Mouse (Mus musculus) stomach, embryonic 14.5 days (tissue): ENCODE data around the gene Zeb2. TPM values are rescaled to one million over a fixed set of nuclear protein-coding genes. Genes with fewer than 3 reads are reported as not detected.
A peak's percentile ranks its signal among the peaks of the same experiment; 100 is the strongest.

Experiments
- ATAC-seq: fragments of 200-750 bp; cut with Nextera tagmentation; 2 replicates; pipeline ENCODE4 v1.8.0; 2017; ENCODE audit warnings: low read depth, moderate TSS enrichment; ENCODE audit not compliant: insufficient number of reproducible peaks, insufficient read depth, low FRiP score
- H3K27ac ChIP-seq: fragments of 300-500 bp; sonication (generic); 2 replicates; pipeline ENCODE4 v1.5.1; 2014; ENCODE audit warnings: mild to moderate bottlenecking, low read length, moderate library complexity, mixed read lengths
- H3K27me3 ChIP-seq: fragments of 300-500 bp; sonication (generic); 2 replicates; pipeline ENCODE4 v1.6.1; 2014; ENCODE audit warnings: low read length, control low read depth, mixed read lengths; ENCODE audit not compliant: control insufficient read depth, insufficient read depth
- H3K36me3 ChIP-seq: fragments of 300-500 bp; sonication (generic); 2 replicates; pipeline ENCODE4 v1.6.1; 2014; ENCODE audit warnings: mild to moderate bottlenecking, control low read depth, low read length, moderate library complexity, mixed read lengths; ENCODE audit not compliant: control insufficient read depth, insufficient read depth
- H3K4me1 ChIP-seq: fragments of 300-500 bp; sonication (generic); 2 replicates; pipeline ENCODE4 v1.6.1; 2014; ENCODE audit warnings: low read length, control low read depth, mixed read lengths; ENCODE audit not compliant: control insufficient read depth, insufficient read depth
- H3K4me2 ChIP-seq: fragments of 300-500 bp; sonication (generic); replicated peaks from 2 replicates; pipeline ENCODE4 v1.6.1; 2014; ENCODE audit warnings: low read depth, low read length, control low read depth
- H3K4me3 ChIP-seq: fragments of 300-500 bp; sonication (generic); 2 replicates; pipeline ENCODE4 v1.5.1; 2014; ENCODE audit warnings: low read depth, low read length, control low read depth
- H3K9ac ChIP-seq: fragments of 300-500 bp; sonication (generic); replicated peaks from 2 replicates; pipeline ENCODE4 v1.6.1; 2014; ENCODE audit warnings: low read depth, mild to moderate bottlenecking, control low read depth, low read length, moderate library complexity, mixed read lengths
- H3K9me3 ChIP-seq: fragments of 300-500 bp; sonication (generic); 2 replicates; pipeline ENCODE4 v1.6.1; 2016; ENCODE audit warnings: low read depth, low read length, control low read depth; ENCODE audit not compliant: control insufficient read depth
- WGBS: fragments of 180-500 bp; shearing (Covaris S2); extraction: QIAGEN DNeasy Blood & Tissue Kit; methylation state at CpG from one replicate; pipeline ENCODE4 v1.1.7; 2014; 5-methylcytosine and 5-hydroxymethylcytosine counted together
- polyA plus RNA-seq: library from polyadenylated mRNA; unstranded; fragments of >200 nt; fragmentation: Nextera tagmentation; extraction: Ambion mirVana; gene quantifications from 2 replicates; pipeline ENCODE4 v1.2.1, GENCODE M21; 2014

Zeb2 gene
- polyA plus RNA-seq, 1 experiment from 2014 or later = 73.2 TPM

- Histone ChIP-seq H3K4me2 (peak overlapping the region; percentile 73), H3K9ac (peak overlapping the region; percentile 94), H3K27ac (peak overlapping the region; percentile 96), H3K4me1 (peaks cover 3% of the 10 kb centered on the region; the same call in 1 of the 2 replicates), H3K9me3 (no peaks in the 10 kb centered on the region), H3K4me3 (peak overlapping the region; percentile 77), H3K27me3 (no peaks in the 10 kb centered on the region), H3K36me3 (no peaks in the 10 kb centered on the region)
- ATAC-seq = peak; percentile 5; the same call in 1 of the 2 replicates
- 1% methylated on average over 20 of the region's 20 CpGs for WGBS
Observed at GRCm38 (mm10) chr2:45110757-45111411, 6.3 kb downstream of the Zeb2 start.

GRCm38 (mm10) chr2:45109951-45110756 lies 7.0 kb downstream of the Zeb2 start:
- ATAC-seq = peak; percentile 43; the same call in 1 of the 2 replicates
- Histone ChIP-seq H3K36me3 (no peaks in the 10 kb centered on the region), H3K9me3 (no peaks in the 10 kb centered on the region), H3K4me3 (peak overlapping the region; percentile 77), H3K4me2 (peak overlapping the region; percentile 73), H3K27ac (peak overlapping the region; percentile 96), H3K4me1 (peaks cover 4% of the 10 kb centered on the region; the same call in 1 of the 2 replicates), H3K9ac (peak overlapping the region; percentile 94), H3K27me3 (no peaks in the 10 kb centered on the region)
- under 1% methylated on average over 53 of the region's 54 CpGs for WGBS

GRCm38 (mm10) chr2:45109161-45109950 lies 7.8 kb downstream of the Zeb2 start:
- Histone ChIP-seq H3K36me3 (no peaks in the 10 kb centered on the region; the same call in 1 of the 2 replicates), H3K4me3 (peak overlapping the region; percentile 77), H3K27ac (peak overlapping the region; percentile 96), H3K27me3 (no peaks in the 10 kb centered on the region), H3K9me3 (no peaks in the 10 kb centered on the region), H3K4me2 (peak overlapping the region; percentile 73), H3K4me1 (peaks cover 4% of the 10 kb centered on the region; the same call in 1 of the 2 replicates), H3K9ac (peak overlapping the region; percentile 94)
- peak; percentile 16; the same call in 1 of the 2 replicates for ATAC-seq
- WGBS = under 1% methylated on average over 66 of the region's 74 CpGs

- peak overlapping the region; percentile 96 for H3K27ac ChIP-seq
- WGBS = under 1% methylated on average over 23 of the region's 25 CpGs
- H3K4me1 ChIP-seq = peaks cover 4% of the 10 kb centered on the region; the same call in 1 of the 2 replicates
- H3K36me3 ChIP-seq = no peaks in the 10 kb centered on the region; the same call in 1 of the 2 replicates
- peak overlapping the region; percentile 77 for H3K4me3 ChIP-seq
- peak overlapping the region; percentile 73 for H3K4me2 ChIP-seq
- no peaks in the 10 kb centered on the region for H3K27me3 ChIP-seq
- ATAC-seq = peak; percentile 10; the same call in 1 of the 2 replicates
- H3K9ac ChIP-seq = peak overlapping the region; percentile 94
- no peaks in the 10 kb centered on the region for H3K9me3 ChIP-seq
Observed at GRCm38 (mm10) chr2:45108521-45109091, 8.6 kb downstream of the Zeb2 start.

- peak overlapping the region; percentile 96; the same call in 1 of the 2 replicates for H3K27ac ChIP-seq
- H3K36me3 ChIP-seq = no peaks in the 10 kb centered on the region; the same call in 1 of the 2 replicates
- H3K4me1 ChIP-seq = peaks cover 10% of the 10 kb centered on the region; the same call in 1 of the 2 replicates
- H3K4me3 ChIP-seq = peak overlapping the region; percentile 77
- 37% methylated on average over 2 of the region's 2 CpGs for WGBS
- H3K27me3 ChIP-seq = no peaks in the 10 kb centered on the region
- no peak for ATAC-seq
- H3K9me3 ChIP-seq = no peaks in the 10 kb centered on the region
- peak overlapping the region; percentile 94 for H3K9ac ChIP-seq
- H3K4me2 ChIP-seq = peak overlapping the region; percentile 73
Observed at GRCm38 (mm10) chr2:45107555-45107954, 9.6 kb downstream of the Zeb2 start.

- peak overlapping the region; percentile 61 for H3K27ac ChIP-seq
- H3K27me3 ChIP-seq = no peaks in the 10 kb centered on the region
- peak overlapping the region; percentile 21 for H3K4me3 ChIP-seq
- H3K4me1 ChIP-seq = peaks cover 18% of the 10 kb centered on the region; the same call in 1 of the 2 replicates
- peak overlapping the region; percentile 38 for H3K9ac ChIP-seq
- ATAC-seq = no peak
- no peaks in the 10 kb centered on the region for H3K9me3 ChIP-seq
- peak overlapping the region; percentile 73 for H3K4me2 ChIP-seq
- no peaks in the 10 kb centered on the region; the same call in 1 of the 2 replicates for H3K36me3 ChIP-seq
- WGBS = 48% methylated on average over 7 of the region's 7 CpGs
Observed at GRCm38 (mm10) chr2:45105922-45106851, 11.0 kb downstream of the Zeb2 start.

- peak overlapping the region; percentile 73 for H3K4me2 ChIP-seq
- WGBS = 62% methylated on average over 6 of the region's 6 CpGs
- peak overlapping the region; percentile 25; the same call in 1 of the 2 replicates for H3K9ac ChIP-seq
Observed at GRCm38 (mm10) chr2:45105281-45105721, 11.9 kb downstream of the Zeb2 start.

More at GRCm38 (mm10) chr2:45105281-45105721, 11.9 kb downstream of the Zeb2 start:
- H3K4me1 ChIP-seq = peaks cover 25% of the 10 kb centered on the region; the same call in 1 of the 2 replicates
- no peaks in the 10 kb centered on the region for H3K27me3 ChIP-seq
- peak overlapping the region; percentile 21 for H3K4me3 ChIP-seq
- peak overlapping the region; percentile 61; the same call in 1 of the 2 replicates for H3K27ac ChIP-seq
- no peaks in the 10 kb centered on the region for H3K9me3 ChIP-seq
- no peaks in the 10 kb centered on the region; the same call in 1 of the 2 replicates for H3K36me3 ChIP-seq
- ATAC-seq = no peak
